25 mouse cellular contexts compared by ENCODE assay signal in the genomic region with DNA sequence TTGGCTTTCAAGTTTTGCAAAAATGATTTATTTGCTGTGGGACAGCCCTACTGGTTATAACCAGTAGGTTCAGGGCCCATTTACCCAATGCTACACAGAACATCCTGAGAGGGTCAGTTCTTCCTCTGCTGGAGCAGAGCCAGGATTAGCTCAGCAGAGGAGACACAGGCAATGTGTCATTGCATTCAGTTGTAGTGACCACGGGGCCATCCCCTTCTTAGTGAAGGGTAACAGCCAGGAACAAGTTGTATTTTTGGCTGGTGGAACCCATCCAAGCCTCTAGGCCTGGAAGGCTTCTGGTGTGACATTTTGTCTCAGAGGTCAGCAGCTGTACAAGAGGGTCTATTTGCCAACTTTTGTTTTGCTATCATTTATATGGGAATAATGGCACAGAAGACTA.
A peak's percentile ranks its signal among the peaks of the same experiment; 100 is the strongest.
DNase-seq lines count a peak whose midpoint lies in the region; ATAC-seq lines count a peak whose summit lies in the region.
"Had no signal": no experiment of that assay in that cellular context is flagged by ENCODE, and none has a peak within 500 bp of the region (broad histone marks: within the 10 kb centered on the region; RNA-seq: fewer than 3 reads in every experiment).

No protein-coding gene starts in this region.

- H3K27ac ChIP-seq in neural tube, embryonic 14.5 days (ENCODE audit: low read depth, low read length), result no peak overlapping the region
- H3K27ac ChIP-seq in neural tube, embryonic 15.5 days (replicated peaks), result no peak overlapping the region
- H3K27ac ChIP-seq: forebrain, embryonic 13.5 days; heart, embryonic 13.5 days; hindbrain, embryonic 15.5 days; kidney, postnatal 0 days; limb, embryonic 13.5 days; midbrain, embryonic 12.5 days; stomach, postnatal 0 days had no signal

- no peaks in the 10 kb centered on the region for H3K4me1 ChIP-seq in neural tube, embryonic 14.5 days (ENCODE audit: control insufficient read depth, insufficient read depth, low read length)
- no peaks in the 10 kb centered on the region for H3K4me1 ChIP-seq in neural tube, embryonic 15.5 days
- H3K4me1 ChIP-seq: forebrain, embryonic 13.5 days; heart, embryonic 13.5 days; hindbrain, embryonic 15.5 days; limb, embryonic 13.5 days; megakaryocyte, embryonic 14.5 days; midbrain, embryonic 12.5 days had no signal

- no peaks in the 10 kb centered on the region for H3K27me3 ChIP-seq in neural tube, embryonic 14.5 days (ENCODE audit: control insufficient read depth, insufficient read depth, low read length)
- no peaks in the 10 kb centered on the region for H3K27me3 ChIP-seq in neural tube, embryonic 15.5 days (replicated peaks)
- H3K27me3 ChIP-seq: forebrain, embryonic 13.5 days; heart, embryonic 13.5 days; hindbrain, embryonic 15.5 days; limb, embryonic 13.5 days; megakaryocyte, embryonic 14.5 days; midbrain, embryonic 12.5 days had no signal

- no peak overlapping the region for H3K4me2 ChIP-seq in neural tube, embryonic 14.5 days (ENCODE audit: low read depth, low read length)
- no peak overlapping the region for H3K4me2 ChIP-seq in neural tube, embryonic 15.5 days
- H3K4me2 ChIP-seq: forebrain, embryonic 13.5 days; heart, embryonic 13.5 days; hindbrain, embryonic 15.5 days; limb, embryonic 13.5 days; liver, embryonic 11.5 days; midbrain, embryonic 12.5 days had no signal

- no peaks in the 10 kb centered on the region for H3K9me3 ChIP-seq in neural tube, embryonic 14.5 days (ENCODE audit: control insufficient read depth, low read length)
- H3K9me3 ChIP-seq in neural tube, embryonic 15.5 days (replicated peaks), result no peaks in the 10 kb centered on the region
- H3K9me3 ChIP-seq: forebrain, embryonic 13.5 days; heart, embryonic 13.5 days; hindbrain, embryonic 15.5 days; limb, embryonic 13.5 days; midbrain, embryonic 12.5 days had no signal

- intact Hi-C loops in heart, postnatal 25 days (cut with DNase I), result no loop called here

- no peak overlapping the region for H3K9ac ChIP-seq in neural tube, embryonic 14.5 days (replicated peaks; ENCODE audit: low read depth, low read length)
- H3K9ac ChIP-seq in neural tube, embryonic 15.5 days (replicated peaks), result no peak overlapping the region
- H3K9ac ChIP-seq: forebrain, embryonic 13.5 days; heart, embryonic 13.5 days; hindbrain, embryonic 15.5 days; limb, embryonic 13.5 days; midbrain, embryonic 12.5 days had no signal

- H3K36me3 ChIP-seq in neural tube, embryonic 14.5 days (ENCODE audit: control insufficient read depth, insufficient read depth, low read length), result no peaks in the 10 kb centered on the region
- H3K36me3 ChIP-seq in neural tube, embryonic 15.5 days, result no peaks in the 10 kb centered on the region
- H3K36me3 ChIP-seq: heart, embryonic 13.5 days; hindbrain, embryonic 15.5 days; limb, embryonic 13.5 days; midbrain, embryonic 12.5 days had no signal

- no peak overlapping the region for H3K4me3 ChIP-seq in neural tube, embryonic 14.5 days (ENCODE audit: low read depth, low read length)
- H3K4me3 ChIP-seq in neural tube, embryonic 15.5 days (replicated peaks), result no peak overlapping the region
- H3K4me3 ChIP-seq: forebrain, embryonic 13.5 days; heart, embryonic 13.5 days; hindbrain, embryonic 15.5 days; limb, embryonic 13.5 days; midbrain, embryonic 12.5 days had no signal

- 76% methylated on average over 1 of the region's 1 CpGs for WGBS in neural tube, embryonic 14.5 days
- 73% methylated on average over 1 of the region's 1 CpGs for WGBS in neural tube, embryonic 15.5 days

- ATAC-seq in neural tube, embryonic 14.5 days (ENCODE audit: low read depth), result peak; percentile 34; the same call in 1 of the 2 replicates
- no peak for ATAC-seq in neural tube, embryonic 15.5 days (ENCODE audit: low FRiP score)
- no peak for ATAC-seq in inflammation-experienced regulatory T-cells, adult 6 months
- ATAC-seq: CD4-positive, CD25-positive, alpha-beta regulatory T cell, adult 4 months; forebrain, embryonic 13.5 days; intestine, embryonic 16.5 days had no signal

- peak; percentile 15 for DNase-seq in heart, adult 8-10 months (ENCODE audit: low spot score)
- DNase-seq in heart, postnatal 25 days (ENCODE audit: low spot score), result no peak
- DNase-seq in gastrocnemius, postnatal 10 days, result peak; percentile 20
- DNase-seq in heart, postnatal 4 days, result peak; percentile 5
- DNase-seq in right cerebral cortex, adult 18-20 months, result no peak
- DNase-seq: cerebellum, adult 9-10 months; cerebellum, postnatal 36 days; kidney, adult 8-10 months; kidney, postnatal 4 days; lung, postnatal 36 days; thymus, postnatal 4 days had no signal

Comparison
In these comparisons a context has a peak if more than half of its experiments do, and no peak if none do; other contexts are left out.
1. DNase-seq: peak in heart, adult 8-10 months (single experiment), gastrocnemius, postnatal 10 days (single experiment) and heart, postnatal 4 days (single experiment); none in heart, postnatal 25 days (single experiment) and right cerebral cortex, adult 18-20 months (single experiment).